Mouse (Mus musculus): ENCODE results near the gene Ppp2r5c. TPM values are rescaled to one million over a fixed set of nuclear protein-coding genes. Genes with fewer than 3 reads are reported as not detected.

The Ppp2r5c gene
- total RNA-seq (2021) = 100 to 1,000 TPM; 250 to 255 TPM
- long read RNA-seq, experiment 1, full-length matches to known transcripts = 15 of 104 reads
- long read RNA-seq, experiment 1, partial matches to known transcripts = 66 of 104 reads
- long read RNA-seq, experiment 1, other reads (novel, unspliced or antisense) = 23 of 104 reads
- long read RNA-seq, experiment 2, full-length matches to known transcripts = 27 of 137 reads
- long read RNA-seq, experiment 2, partial matches to known transcripts = 83 of 137 reads
- long read RNA-seq, experiment 2, other reads (novel, unspliced or antisense) = 27 of 137 reads

DNA sequence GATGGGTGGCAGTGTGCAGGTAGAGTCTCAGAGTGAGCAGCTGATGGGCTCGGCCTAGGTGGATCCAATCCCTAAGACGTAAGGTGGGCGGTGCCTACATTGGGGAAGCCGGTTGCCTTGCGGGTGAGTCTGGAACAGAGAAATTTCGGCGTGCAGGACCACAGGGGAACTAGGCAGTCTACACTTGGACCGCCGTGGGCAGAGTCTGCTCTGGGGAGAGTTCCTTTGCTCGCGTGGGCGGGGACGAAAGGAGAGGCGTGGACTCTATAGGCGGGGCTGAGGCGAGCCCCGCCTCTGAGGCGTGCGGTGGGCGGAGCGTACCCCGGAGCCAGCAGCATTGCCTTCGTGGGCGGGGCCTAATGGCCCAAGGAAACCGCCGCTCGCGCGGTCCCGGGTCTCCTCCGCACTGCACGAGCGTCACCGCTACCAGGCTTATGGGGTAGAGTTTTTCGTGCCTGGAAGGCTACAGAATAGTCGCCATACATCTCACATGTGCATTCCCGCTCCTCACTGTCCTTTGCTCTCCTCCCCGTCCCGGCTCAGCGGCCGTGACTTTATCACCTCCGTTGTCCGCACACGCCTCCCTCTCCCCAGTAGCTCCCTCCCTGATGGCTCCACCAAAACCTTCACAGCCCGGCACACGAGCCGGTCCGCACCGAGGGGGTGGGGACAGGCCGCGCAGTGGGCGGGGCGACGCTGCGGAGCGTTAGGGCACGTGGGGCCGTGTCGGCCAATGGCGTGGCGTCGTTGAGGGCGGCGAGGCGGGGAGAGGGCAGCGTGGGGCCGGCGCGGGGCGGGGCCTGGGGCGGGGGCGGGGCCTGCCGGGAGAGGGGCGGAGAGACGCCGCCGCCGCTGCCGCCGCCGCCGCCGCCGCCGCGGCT, at the start of gene Ppp2r5c:
Gene Ppp2r5c (plus strand): TSS at position 831 of the 881 bp plus-strand sequence.
- DNase-seq (ENCODE audit: low spot score in 2 of 2) = peak; percentile 93 to 95

DNA sequence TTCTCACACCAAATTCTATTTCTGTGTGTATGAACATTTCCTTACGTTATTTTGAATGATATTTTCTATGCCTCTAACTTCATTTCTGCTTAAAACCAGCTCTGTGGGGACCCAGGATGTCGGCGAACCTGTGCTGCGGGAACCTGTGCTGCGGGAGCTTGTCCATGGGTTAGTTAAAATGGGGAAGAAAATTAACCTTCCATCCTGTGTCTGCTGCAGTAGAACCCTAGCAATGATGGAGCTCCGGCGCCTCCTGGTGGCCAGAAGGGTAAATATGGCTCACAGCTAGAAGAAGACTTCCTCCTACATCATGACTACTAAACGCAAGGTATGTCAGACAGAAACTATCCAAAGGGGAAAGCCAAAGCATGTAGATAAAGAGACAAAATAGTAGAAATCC, 48.6 kb upstream of the Ppp2r5c start:
- peak; percentile 71 to 78 for DNase-seq (ENCODE audit: low spot score in 2 of 2)

DNA sequence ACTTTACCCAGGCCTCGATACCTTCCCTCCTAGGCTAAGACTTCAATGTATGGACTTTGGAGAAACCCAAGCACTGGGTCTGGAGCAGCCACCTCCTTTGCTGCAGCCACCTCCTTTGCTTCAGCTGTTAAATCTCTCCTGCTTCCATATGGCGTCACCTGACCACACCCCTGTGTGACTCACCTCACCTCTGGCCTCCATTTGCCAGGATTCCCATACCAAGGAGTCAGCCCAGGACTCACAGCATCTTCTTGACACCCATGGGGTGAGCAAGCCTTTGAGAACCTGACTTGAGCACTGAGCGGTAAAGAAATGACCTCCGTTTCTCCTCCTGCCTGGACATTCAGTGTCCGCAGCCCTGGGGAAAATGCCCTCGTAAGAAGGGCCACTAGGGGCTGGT, 47.8 kb upstream of the Ppp2r5c start:
- no peak for DNase-seq (ENCODE audit: low spot score in 2 of 2)

DNA sequence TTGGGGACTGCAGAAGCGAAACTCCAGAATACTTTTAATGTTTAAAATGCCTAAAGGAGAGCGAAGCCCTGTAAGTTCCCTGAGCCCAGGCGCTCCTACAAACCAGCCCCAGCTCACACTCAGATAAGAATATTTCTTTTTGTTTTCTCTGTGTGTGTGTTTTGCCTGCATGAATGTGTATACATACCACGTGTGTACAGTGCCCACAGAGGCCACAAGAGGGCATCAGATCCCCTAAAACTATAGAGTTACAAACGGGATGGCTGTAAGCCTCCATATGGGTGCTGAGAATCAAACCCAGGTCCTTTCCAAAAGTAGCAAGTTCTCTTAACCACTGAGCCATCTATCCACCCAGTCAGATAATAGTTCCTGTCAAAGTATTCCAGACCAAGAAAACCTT, 46.0 kb upstream of the Ppp2r5c start:
- DNase-seq (ENCODE audit: low spot score in 2 of 2) = no peak

DNA sequence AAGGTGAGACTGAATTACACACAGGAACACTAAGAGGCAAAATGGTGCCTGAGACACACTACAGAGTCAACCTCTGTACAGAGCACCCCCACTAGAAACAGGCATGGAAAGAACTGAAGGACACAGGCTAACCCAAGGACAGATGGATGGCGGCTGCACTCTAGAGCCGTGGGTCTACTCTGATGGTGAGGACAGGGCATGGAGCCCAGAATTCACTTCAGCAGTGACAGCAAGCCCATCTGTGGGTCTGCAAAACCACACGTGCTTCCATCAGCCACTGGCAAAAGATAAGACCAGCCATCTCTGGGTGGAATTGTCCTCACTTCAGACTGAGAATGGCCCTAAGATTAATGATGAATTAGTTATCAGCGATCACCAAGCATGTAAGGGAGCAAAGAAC, 45.0 kb upstream of the Ppp2r5c start:
- no peak for DNase-seq (ENCODE audit: low spot score in 2 of 2)

DNA sequence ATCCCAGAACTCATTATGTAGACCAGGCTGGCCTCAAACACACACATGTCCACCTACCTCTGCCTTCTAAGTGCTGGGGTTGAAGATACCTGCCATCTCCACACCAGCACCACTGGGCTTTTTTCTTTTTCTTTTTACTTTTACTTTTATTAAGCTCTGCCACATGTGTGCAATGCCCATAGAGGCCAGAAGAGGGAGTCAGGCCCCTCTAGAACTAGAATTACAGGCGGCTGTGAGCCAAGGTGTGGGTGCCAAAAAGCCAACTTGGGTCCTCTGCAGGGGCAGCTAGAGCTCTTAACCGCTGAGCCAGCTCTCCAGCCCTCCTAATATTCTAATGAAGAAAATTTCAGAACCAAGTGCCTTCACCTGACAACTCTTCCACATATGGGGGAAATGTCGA, 30.7 kb upstream of the Ppp2r5c start:
- DNase-seq (ENCODE audit: low spot score in 2 of 2) = no peak

DNA sequence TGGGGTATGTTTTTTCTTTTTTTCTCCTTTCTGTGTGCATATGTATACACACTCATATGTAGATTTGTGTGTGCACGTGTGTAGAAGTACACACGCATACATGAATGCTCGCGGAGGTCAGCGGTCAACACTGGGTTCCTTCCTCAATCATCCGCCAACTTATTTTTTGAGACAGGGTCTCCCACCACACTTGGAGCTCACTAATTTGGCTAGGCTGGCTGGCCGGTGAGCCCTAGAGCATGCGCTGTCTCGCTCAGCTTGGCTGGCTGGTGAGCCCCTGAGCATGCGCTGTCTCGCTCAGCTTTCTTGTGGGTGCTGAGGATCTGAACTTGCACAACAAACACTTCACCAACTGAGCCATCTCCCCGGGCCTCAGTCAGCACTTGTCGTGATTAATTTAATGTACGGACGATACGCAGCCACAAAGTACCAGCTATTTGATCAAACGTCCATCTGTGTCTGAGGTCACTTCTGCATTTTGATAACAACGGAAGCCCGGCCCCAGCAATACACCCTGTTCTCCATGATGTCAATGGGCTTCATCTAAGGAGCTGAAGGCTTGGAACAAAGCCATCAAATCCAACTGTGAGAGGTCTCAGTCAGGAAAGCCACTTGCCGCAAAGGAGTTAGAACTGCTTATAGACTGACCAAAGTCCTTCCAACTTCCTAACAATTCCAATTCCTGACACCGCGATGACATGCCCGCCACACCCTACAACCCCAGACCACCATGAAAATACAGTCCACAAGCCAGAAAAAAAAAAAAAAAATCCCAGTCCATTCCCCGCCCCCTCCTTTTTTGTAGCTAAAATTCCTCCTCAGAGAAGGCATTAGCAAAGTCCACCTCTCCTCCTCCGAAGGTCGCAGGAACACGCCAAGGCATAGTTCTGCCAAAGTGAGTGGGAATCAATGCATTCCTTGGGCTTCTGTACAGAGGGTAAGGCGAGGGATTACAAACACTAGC, 29.6 kb upstream of the Ppp2r5c start:
- DNase-seq (ENCODE audit: low spot score in 2 of 2) = no peak

DNA sequence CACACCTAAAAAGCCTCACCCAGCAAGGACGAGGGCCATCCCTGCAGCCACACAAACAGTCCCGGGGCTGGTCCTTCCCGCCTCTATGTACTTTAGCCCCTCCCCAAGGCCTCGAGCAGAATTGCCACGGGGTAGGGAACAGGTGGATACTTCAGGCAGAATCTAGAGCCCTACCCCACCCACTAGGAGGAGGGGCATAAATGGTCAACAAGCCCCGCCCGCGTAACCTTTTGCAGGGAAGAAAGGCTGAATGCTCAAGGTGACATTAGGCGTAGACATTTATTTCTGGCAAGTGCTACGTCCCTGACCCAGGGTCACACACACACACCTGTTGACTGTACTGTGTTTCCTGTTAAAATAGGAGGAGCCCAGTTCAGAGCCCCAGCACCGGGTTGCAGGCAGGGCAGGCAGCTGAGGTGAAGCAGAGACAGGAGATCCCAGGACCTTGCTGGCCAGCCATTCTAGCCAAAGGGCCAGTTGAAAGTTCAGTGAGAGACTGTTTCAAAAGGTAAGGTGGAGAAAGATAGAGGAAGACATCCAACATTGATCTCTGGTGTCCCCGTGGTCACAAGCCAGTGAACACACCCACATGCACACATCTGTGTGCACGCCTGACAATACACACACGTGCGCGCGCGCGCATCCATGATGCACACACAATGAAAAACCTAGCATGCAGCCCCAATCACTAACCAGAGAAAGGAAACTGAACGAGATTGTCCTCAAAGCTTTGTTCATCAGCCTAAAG, 28.8 kb upstream of the Ppp2r5c start:
- DNase-seq (ENCODE audit: low spot score in 2 of 2) = no peak

DNA sequence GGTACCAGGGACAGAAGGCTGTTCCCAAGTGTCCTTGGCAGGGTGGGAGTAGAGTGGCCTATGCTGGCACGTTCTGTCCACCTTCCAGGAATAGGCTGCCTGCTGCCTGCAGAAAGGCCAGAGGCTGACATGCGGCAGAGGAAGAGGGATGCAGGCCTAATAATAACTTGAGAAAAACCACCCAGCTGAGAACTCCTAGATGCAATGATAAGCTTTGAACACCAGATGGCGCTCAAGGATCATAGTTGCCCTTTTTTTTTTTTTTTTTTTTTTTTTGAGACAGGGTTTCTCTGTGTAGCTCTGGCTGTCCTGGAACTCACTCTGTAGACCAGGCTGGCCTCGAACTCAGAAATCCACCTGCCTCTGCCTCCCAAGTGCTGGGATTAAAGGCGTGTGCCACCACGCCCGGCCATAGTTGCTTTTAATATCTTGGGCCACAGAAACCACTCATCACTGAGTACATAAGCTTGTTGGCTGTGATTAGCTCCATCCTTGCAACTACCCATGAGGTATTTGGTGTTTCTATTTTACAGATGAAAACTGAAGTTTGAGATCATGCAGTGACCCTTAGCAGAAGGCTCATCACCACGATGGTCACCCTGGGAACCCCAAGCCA, 28.1 kb upstream of the Ppp2r5c start:
- peak; percentile 34 to 51 for DNase-seq (ENCODE audit: low spot score in 2 of 2)

DNA sequence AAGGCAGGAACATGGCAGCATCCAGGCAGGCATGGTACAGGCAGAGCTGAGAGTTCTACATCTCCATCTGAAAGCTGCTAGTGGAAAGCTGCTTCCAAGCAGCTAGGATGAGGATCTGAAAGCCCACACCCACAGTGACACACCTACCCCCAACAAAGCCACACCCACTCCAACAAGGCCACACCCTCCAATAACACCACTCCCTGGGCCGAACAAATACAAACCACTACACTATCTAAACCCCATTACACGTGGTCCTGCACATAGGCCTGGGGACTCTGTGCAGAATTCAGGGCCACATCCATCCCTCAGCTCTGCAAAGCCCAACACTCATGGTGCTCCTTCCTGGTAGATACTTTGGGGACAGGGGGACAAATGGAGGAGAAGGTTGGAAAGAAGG, 27.0 kb upstream of the Ppp2r5c start:
- DNase-seq (ENCODE audit: low spot score in 2 of 2) = no peak

DNA sequence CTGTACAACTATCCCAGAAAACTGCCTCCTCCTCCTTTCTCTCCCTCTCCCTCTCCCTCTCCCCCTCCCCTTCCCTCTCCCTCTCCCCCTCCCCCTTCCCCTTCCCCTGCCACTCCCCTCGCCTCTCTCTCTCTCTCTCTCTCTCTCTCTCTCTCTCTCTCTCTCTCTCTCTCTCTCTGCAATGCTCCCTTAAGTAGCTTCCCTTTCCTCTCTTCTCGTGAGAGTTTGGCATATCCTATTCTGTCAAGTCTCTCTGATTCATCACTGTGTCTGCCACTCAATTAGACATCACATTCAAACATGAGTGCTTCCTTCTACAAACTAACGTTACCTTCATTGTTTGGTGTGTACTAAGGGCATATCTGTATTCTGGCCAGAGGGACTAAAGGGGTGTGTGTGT, 25.6 kb upstream of the Ppp2r5c start:
- no peak for DNase-seq (ENCODE audit: low spot score in 2 of 2)

DNA sequence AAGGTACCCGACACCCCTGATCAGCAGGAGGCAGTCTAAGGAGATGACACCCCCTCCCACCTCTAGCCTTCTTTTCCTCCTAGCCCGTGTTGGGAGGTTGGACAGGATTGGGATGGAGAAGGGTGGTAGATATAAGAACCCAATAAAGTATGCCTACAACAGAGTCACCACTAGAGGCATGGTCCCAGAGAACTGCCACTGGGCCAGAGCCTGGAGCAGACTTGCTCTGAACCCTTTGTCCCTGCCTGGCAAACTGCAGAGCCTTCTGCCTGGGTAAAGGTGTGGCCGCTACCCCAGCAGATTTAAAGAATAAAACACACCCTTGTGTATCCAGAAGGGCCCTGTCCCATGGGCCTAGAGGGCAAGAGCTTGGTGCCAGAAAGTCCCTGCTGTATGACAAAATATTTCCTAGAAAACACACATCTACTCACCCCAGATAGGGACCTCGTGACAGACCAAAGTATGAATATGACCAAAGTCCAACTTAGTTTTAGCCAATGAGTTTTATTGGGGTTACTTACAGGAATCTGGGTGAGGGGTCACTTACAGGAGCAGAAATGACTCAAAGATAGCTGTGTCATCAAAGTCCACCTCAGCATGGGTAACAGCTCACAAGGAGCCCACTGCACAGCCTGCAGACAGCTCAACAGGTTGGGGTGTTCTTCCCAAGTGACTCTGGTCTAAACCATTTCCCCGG, 22.8 kb upstream of the Ppp2r5c start:
- no peak for DNase-seq (ENCODE audit: low spot score in 2 of 2)

DNA sequence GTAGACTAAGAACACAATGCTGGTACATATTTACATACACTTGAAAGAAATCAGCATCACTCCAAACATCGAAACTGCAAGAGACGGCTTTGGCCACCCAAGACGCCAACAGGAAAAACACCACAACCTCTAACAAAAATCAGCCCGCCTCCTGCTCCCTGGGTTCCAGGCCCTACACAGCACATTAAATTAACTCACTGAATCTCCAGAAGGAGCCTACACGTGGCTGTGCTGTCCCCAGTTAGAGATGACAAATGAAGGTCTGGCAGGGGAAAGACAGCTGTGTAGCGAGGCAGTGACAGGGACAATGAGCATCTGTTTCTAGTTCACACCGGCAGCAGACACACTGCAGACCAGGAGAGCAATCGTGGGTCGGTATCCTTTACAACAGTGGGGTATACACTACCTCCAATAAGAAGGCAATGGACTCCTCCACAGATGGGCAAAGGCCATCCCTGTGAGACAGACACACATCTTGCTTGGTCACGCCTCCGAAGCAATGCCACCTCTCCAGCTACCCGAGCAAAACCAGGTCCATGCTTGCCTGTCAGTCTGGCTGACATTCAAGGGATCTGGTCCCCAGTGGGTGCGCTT, 20.4 kb upstream of the Ppp2r5c start:
- DNase-seq (ENCODE audit: low spot score in 2 of 2) = no peak

DNA sequence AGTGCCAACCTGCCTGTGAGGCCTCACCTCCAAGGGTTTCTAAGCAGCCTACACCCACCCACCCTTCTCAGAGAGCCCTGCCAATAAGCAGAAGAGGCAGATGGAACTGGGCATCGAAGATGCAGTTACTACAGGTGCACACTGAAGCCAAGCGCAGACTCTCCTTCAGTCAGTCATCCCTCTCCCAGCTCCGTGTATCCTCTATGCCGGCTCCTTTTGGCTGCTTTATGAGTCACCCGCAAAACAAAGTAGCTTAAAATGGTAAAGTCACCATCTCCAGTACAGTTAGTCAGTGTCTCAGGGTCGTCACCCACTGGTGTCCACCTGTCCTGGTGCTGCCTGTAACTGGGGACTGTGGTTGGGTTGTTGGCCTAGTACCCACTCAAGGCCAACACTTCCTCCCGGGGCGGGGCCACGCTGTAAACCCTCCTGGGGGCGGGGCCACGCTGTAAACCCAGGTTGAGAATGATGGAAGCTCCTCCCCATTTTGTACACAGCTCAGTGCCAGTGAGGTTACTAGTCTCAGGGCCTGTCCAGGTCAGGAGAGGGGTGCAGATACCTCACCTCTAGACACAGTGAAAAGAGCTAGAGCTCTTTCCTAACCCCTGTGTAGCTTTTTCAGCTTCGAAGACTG, 17.5 kb upstream of the Ppp2r5c start:
- no peak for DNase-seq (ENCODE audit: low spot score in 2 of 2)

DNA sequence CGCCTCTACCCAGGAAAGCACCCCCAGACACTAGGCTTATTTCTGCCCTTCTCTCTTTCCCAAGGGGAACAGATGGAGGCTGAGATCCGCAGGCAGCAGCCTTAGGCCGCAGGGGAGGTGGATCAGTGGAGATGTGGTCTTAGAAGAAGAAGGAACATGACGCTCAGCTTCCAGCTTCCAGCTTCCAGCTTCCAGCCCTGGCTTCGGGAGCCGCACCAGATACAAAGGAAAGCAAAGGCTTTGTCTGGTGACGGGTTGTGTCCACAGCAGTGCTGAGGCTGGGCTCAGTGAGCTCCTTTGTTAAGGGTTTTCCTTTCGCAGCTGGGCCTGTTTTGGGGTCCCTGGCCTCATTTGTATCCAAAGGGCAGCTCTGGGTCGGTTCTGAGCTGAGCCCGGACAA, 16.9 kb upstream of the Ppp2r5c start:
- DNase-seq (ENCODE audit: low spot score in 2 of 2) = no peak

DNA sequence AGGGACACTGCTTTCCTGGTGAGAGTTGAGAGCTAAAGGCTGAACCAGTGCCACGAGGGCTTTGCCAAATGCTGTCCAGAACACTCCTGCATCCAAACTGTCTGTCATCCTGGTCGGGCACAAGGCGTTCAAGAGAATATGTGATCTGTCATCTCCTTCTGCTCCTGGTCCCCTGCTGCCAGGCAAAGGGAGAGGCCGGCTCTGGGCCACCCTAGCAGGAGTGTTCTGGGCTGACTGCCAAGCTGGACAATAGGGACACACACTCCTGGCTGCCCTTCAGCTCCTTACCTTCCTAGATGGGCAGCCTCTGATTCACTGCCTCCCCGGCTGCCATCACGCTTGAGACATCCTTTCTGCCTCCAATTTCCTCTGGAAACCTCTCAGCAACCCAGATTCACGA, 15.1 kb upstream of the Ppp2r5c start:
- peak in 1 of 2 experiments; percentile 42 for DNase-seq (ENCODE audit: low spot score in 2 of 2)

DNA sequence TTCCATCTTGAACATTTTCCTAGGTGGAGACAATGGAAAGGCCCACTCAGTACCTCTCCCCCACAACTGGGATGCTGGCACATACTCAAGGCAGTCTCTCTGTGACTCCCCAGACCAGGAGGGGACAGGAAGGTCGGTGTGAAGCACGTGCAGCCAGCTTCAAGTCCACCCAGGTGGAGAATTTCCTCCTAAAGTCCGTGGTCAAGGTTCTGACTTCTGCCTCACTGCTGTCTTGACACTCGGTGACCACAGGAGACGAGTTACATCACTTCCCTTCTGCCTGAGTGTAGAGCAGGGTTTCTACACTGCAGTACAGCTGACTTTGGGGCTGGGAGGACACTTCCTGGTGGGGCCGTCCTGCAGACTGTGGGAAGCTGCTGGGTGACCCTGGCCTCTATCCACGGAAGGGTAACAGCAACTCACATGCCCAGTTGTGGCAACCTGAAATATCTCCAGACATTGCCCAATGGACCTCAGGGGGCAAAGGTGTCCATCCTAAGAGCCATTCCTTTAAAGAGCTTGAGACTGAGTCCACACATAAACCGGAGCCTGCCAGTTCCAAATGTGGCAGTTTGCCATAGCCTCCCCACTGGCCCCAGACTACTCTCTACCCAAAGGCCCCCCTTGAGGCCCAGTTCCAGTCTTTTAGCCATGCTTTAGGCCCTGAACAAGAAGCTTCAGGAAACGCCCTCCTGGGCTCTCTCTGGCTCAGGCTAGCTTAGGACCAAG, 10.1 kb upstream of the Ppp2r5c start:
- DNase-seq (ENCODE audit: low spot score in 2 of 2) = no peak

DNA sequence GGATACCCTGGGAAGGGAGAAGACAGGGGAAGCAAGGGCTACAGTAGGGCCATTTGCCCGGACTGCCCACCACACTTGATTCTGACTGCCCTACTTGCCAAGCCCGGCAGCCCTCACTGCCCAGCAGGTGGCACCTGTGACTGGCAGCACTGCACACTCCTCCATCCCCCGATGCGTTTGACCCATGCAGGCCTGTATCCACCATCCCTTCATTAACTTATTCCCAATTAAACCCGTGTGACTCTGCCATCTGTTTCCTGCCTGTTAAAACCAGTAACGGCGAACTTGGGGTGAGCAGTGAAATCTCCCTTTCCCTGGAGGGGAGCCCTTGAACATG, 9.6 kb upstream of the Ppp2r5c start:
- DNase-seq (ENCODE audit: low spot score in 2 of 2) = no peak
